8 mouse cellular contexts compared by ENCODE assay signal in genomic region chr13:34652016-34652352, GRCm38 (mm10). TPM values are rescaled to one million over a fixed set of nuclear protein-coding genes. Genes with fewer than 3 reads are reported as not detected.
DNase-seq lines count a peak whose midpoint lies in the region; ATAC-seq and TF ChIP-seq lines count a peak whose summit lies in the region.

No protein-coding gene starts in this region.

- peak overlapping the region; percentile 80 for H3K4me3 ChIP-seq in heart, embryonic 16.5 days (ENCODE audit: low read length)
- H3K4me3 ChIP-seq in ES-E14 (ENCODE audit: insufficient read depth in 1 of 2, low read depth in 1 of 2, low read length in 2 of 2, poor library complexity in 1 of 2, severe bottlenecking in 1 of 2) = peak overlapping the region; percentile 67 to 70
- H3K4me3 ChIP-seq in forebrain, embryonic 13.5 days = peak overlapping the region; percentile 53
- H3K4me3 ChIP-seq in liver, embryonic 12.5 days = peak overlapping the region; percentile 59

- H3K4me2 ChIP-seq in heart, embryonic 16.5 days (ENCODE audit: low read depth, low read length) = peak overlapping the region; percentile 96
- peak overlapping the region; percentile 95 for H3K4me2 ChIP-seq in forebrain, embryonic 13.5 days
- H3K4me2 ChIP-seq in liver, embryonic 12.5 days = peak overlapping the region; percentile 66

- ATAC-seq in heart, embryonic 16.5 days (replicated peaks; ENCODE audit: extremely low read depth, insufficient read depth, low FRiP score) = peak; percentile 4
- ATAC-seq in forebrain, embryonic 13.5 days = peak; percentile 63
- 0 out of 2 replicates have a peak, but pooled peaks have one; percentile 10 for ATAC-seq in liver, embryonic 12.5 days

- H3K36me3 ChIP-seq in heart, embryonic 16.5 days (ENCODE audit: control insufficient read depth, insufficient read depth) = no peaks in the 10 kb centered on the region
- no peaks in the 10 kb centered on the region for H3K36me3 ChIP-seq in ES-E14 (ENCODE audit: control insufficient read depth, insufficient read depth, low read length, poor library complexity, severe bottlenecking)
- no peaks in the 10 kb centered on the region for H3K36me3 ChIP-seq in forebrain, embryonic 13.5 days (ENCODE audit: poor library complexity, severe bottlenecking)
- no peaks in the 10 kb centered on the region for H3K36me3 ChIP-seq in liver, embryonic 12.5 days

- H3K9me3 ChIP-seq in heart, embryonic 16.5 days (replicated peaks; ENCODE audit: control insufficient read depth, low read length) = no peaks in the 10 kb centered on the region
- no peaks in the 10 kb centered on the region for H3K9me3 ChIP-seq in ES-E14 (ENCODE audit: control insufficient read depth, insufficient read depth, low read depth, low read length)
- no peaks in the 10 kb centered on the region for H3K9me3 ChIP-seq in forebrain, embryonic 13.5 days (replicated peaks)
- H3K9me3 ChIP-seq in liver, embryonic 12.5 days (replicated peaks) = no peaks in the 10 kb centered on the region

- WGBS in heart, embryonic 16.5 days = under 1% methylated on average over 35 of the region's 35 CpGs
- under 1% methylated on average over 34 of the region's 35 CpGs for WGBS in forebrain, embryonic 13.5 days
- WGBS in liver, embryonic 12.5 days (ENCODE audit: insufficient replicate concordance) = 2% methylated on average over 35 of the region's 35 CpGs

- H3K9ac ChIP-seq in heart, embryonic 16.5 days (ENCODE audit: low read length) = peak overlapping the region; percentile 88
- peak overlapping the region; percentile 57; the same call in 1 of the 2 replicates for H3K9ac ChIP-seq in ES-E14 (ENCODE audit: insufficient read depth, low read depth, low read length, poor library complexity, severe bottlenecking)
- peak overlapping the region; percentile 63 for H3K9ac ChIP-seq in forebrain, embryonic 13.5 days
- peak overlapping the region; percentile 60 for H3K9ac ChIP-seq in liver, embryonic 12.5 days

- intact Hi-C loops in left cerebral cortex, postnatal 10 days (cut with DNase I) = loop anchor here (5.0 kb wide), 1 partner anchor 140 kb away; no protein-coding TSS in a partner anchor

- peaks cover 4% of the 10 kb centered on the region; the same call in 1 of the 2 replicates for H3K27me3 ChIP-seq in heart, embryonic 16.5 days (ENCODE audit: control insufficient read depth, insufficient read depth, low read length)
- H3K27me3 ChIP-seq in forebrain, embryonic 13.5 days = peaks cover 74% of the 10 kb centered on the region
- peaks cover 82% of the 10 kb centered on the region for H3K27me3 ChIP-seq in liver, embryonic 12.5 days (replicated peaks)

- H3K4me1 ChIP-seq in heart, embryonic 16.5 days (ENCODE audit: control insufficient read depth, insufficient read depth, low read length) = peaks cover 16% of the 10 kb centered on the region
- peaks cover 2 to 5% of the 10 kb centered on the region in 2 experiments; a peak in 1 of 4 replicates for H3K4me1 ChIP-seq in ES-E14 (ENCODE audit: control insufficient read depth in 2 of 2, insufficient read depth in 2 of 2, low read length in 2 of 2, poor library complexity in 1 of 2)
- peaks cover 27% of the 10 kb centered on the region for H3K4me1 ChIP-seq in forebrain, embryonic 13.5 days
- peaks cover 18% of the 10 kb centered on the region for H3K4me1 ChIP-seq in liver, embryonic 12.5 days

- in situ Hi-C loops in ES-E14 (cut with MboI; ENCODE audit: low sequenced_read_pairs in 2 of 2, unreplicated experiment in 2 of 2) = loop anchor here in 1 of 2 experiments (5.0 kb wide), 1 partner anchor 215 kb away; no protein-coding TSS in a partner anchor

- DNase-seq in heart, adult 18-20 months = no peak
- DNase-seq in ES-E14 (ENCODE audit: low read depth, low spot score) = no peak
- no peak for DNase-seq in adrenal gland, postnatal 10 days
- DNase-seq in cerebellum, adult 9-10 months = no peak
- no peak for DNase-seq in left cerebral cortex, postnatal 10 days (ENCODE audit: extremely low spot score in 1 of 2, low spot score in 2 of 2)

- H3K27ac ChIP-seq in heart, embryonic 16.5 days (ENCODE audit: low read length) = peak overlapping the region; percentile 91
- no peak overlapping the region for H3K27ac ChIP-seq in ES-E14 (ENCODE audit: insufficient read depth, low read depth, low read length, poor library complexity, severe bottlenecking)
- H3K27ac ChIP-seq in forebrain, embryonic 13.5 days = no peak overlapping the region
- H3K27ac ChIP-seq in liver, embryonic 12.5 days = peak overlapping the region; percentile 81; the same call in 1 of the 2 replicates

TF ChIP-seq in ES-E14, 5 proteins besides CTCF, POLR2A, EP300 and RAD21:
- TF ChIP-seq MAFK (IDR thresholded peaks at IDR 0.05; ENCODE audit: insufficient read depth, low read depth, low read length) (no peak), ZNF384 (IDR thresholded peaks at IDR 0.05; ENCODE audit: low read depth, low read length) (no peak), ZC3H11A (IDR thresholded peaks at IDR 0.05; ENCODE audit: borderline replicate concordance, low read depth, low read length) (no peak), HCFC1 (IDR thresholded peaks at IDR 0.05; ENCODE audit: borderline replicate concordance, insufficient read depth, low read length) (no peak), CHD2 (IDR thresholded peaks at IDR 0.05; ENCODE audit: low read depth, low read length) (no peak)

RNA-seq across cellular contexts. Expression of gene Pxdc1, which starts 1.3 kb away (rescaled TPM):
- 19.3 and 21.2 TPM in 2 replicates for polyA plus RNA-seq in heart, embryonic 16.5 days (2015; fragmentation: Nextera tagmentation; extraction: Ambion mirVana)
- 10 to 100 TPM; 13.1 to 16.4 TPM for total RNA-seq in heart, adult 18-20 months (2021)
- total RNA-seq in ES-E14 (2012; rRNA removed) = 7.0 and 16.6 TPM in 2 replicates
- 4.4 and 6.1 TPM in 2 replicates for polyA plus RNA-seq in forebrain, embryonic 13.5 days (2015; fragmentation: Nextera tagmentation; extraction: Ambion mirVana)
- polyA plus RNA-seq in liver, embryonic 12.5 days (2016; fragmentation: Nextera tagmentation; extraction: Ambion mirVana) = 10.6 and 12.8 TPM in 2 replicates
- 10 to 100 TPM; 10.8 to 17.8 TPM for total RNA-seq in adrenal gland, postnatal 10 days (2021)
- total RNA-seq in left cerebral cortex, postnatal 10 days (2021) = 10 to 100 TPM; 10.2 to 10.8 TPM

Comparison
In these comparisons a context has a peak if more than half of its experiments do, and no peak if none do; other contexts are left out.
1. ATAC-seq: peak in every context shown above with its lines; median percentile 63 in forebrain, embryonic 13.5 days; 10 in liver, embryonic 12.5 days; 4 in heart, embryonic 16.5 days.
2. H3K27ac ChIP-seq: peak in heart, embryonic 16.5 days (single experiment) and liver, embryonic 12.5 days (single experiment); none in ES-E14 (single experiment) and forebrain, embryonic 13.5 days (single experiment).
3. Peak in every context shown above with its lines, with median percentiles within 50 percentile points of each other: H3K4me2 ChIP-seq, H3K4me3 ChIP-seq and H3K9ac ChIP-seq.